Mouse (Mus musculus): ENCODE data around the gene Dexi. TPM values are rescaled to one million over a fixed set of nuclear protein-coding genes. Genes with fewer than 3 reads are reported as not detected.

Gene Dexi
- polyA plus RNA-seq, 1 experiment from 2014 or later = 16.2 TPM

DNA sequence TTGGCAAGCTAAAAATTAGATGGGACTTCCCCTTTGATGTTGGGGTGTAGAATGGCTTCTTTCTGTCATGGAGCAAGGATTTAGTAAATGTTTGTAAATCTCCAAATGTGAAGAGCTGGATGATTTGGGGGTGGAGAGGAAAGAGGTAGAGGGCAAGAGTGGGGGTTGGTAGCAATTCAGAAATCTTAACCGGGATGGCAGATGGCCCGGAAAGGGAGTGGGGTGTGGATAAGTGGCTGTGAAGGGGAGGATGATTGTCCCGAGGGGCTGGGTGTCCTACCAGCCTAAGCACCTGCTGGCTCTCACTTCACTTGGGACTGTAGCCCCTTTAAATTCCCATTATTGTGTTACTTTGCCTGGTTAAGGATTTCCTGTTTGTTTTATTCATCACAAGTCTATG is 4.0 kb upstream of the Dexi start:
- no peaks in the 10 kb centered on the region for H3K9me3 ChIP-seq (ENCODE audit: control insufficient read depth, low read length)
- H3K4me3 ChIP-seq (ENCODE audit: low read length) = no peak overlapping the region
- H3K36me3 ChIP-seq (ENCODE audit: control insufficient read depth, insufficient read depth, low read length) = no peaks in the 10 kb centered on the region
- ATAC-seq (ENCODE audit: low read depth) = no peak
- no peak overlapping the region for H3K27ac ChIP-seq (ENCODE audit: low read length)
- H3K4me1 ChIP-seq (replicated peaks; ENCODE audit: control insufficient read depth, insufficient read depth, low read length) = peaks cover 17% of the 10 kb centered on the region
- WGBS = 37% methylated on average over 3 of the region's 3 CpGs
- H3K9ac ChIP-seq (ENCODE audit: low read length) = no peak overlapping the region
- H3K27me3 ChIP-seq (ENCODE audit: control insufficient read depth, insufficient read depth, low read depth, low read length) = no peaks in the 10 kb centered on the region
- H3K4me2 ChIP-seq (ENCODE audit: low read depth, low read length) = no peak overlapping the region; the same call in 1 of the 2 replicates

- Histone ChIP-seq H3K4me1 (replicated peaks; ENCODE audit: control insufficient read depth, insufficient read depth, low read length) (peaks cover 34% of the 10 kb centered on the region), H3K9me3 (ENCODE audit: control insufficient read depth, low read length) (no peaks in the 10 kb centered on the region), H3K36me3 (ENCODE audit: control insufficient read depth, insufficient read depth, low read length) (no peaks in the 10 kb centered on the region), H3K27me3 (ENCODE audit: control insufficient read depth, insufficient read depth, low read depth, low read length) (no peaks in the 10 kb centered on the region), H3K4me2 (ENCODE audit: low read depth, low read length) (peak within 1 kb of the TSS; percentile 90), H3K4me3 (ENCODE audit: low read length) (peak within 1 kb of the TSS; percentile 89), H3K9ac (ENCODE audit: low read length) (peak within 1 kb of the TSS; percentile 85), H3K27ac (ENCODE audit: low read length) (peak within 1 kb of the TSS; percentile 70)
- ATAC-seq (ENCODE audit: low read depth) = peak; percentile 87
- 0% methylated on average over 58 of the region's 58 CpGs for WGBS
Observed at GRCm38 (mm10) chr16:10544995-10545622, 2.3 kb upstream of the Dexi start, which contains the start of gene Clec16a. Gene Clec16a, plus strand, starts transcription at chr16:10545339.

DNA sequence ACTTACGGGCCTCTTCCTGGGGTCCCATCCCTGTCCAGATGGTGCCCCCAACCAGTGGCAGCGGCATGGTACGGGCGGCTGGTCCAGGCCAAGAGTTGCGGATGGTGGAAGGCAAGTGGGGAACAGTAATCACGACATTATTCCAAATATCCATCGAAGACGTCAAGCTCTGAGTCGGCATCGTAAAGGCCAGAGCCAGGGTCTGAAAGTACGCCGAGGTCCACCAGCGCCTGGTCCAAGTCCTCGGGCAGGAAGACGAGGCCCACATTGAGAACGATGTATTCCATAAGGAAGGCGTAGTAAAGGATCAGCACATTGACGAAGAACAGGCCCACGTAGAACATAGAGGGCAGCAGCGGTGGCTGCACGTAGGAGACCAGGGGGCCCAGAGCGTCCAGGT is 588 bp downstream of the Dexi start:
- Histone ChIP-seq H3K4me3 (ENCODE audit: low read length) (peak overlapping the region; percentile 91), H3K4me2 (ENCODE audit: low read depth, low read length) (peak overlapping the region; percentile 96), H3K36me3 (ENCODE audit: control insufficient read depth, insufficient read depth, low read length) (no peaks in the 10 kb centered on the region), H3K27me3 (ENCODE audit: control insufficient read depth, insufficient read depth, low read depth, low read length) (no peaks in the 10 kb centered on the region), H3K27ac (ENCODE audit: low read length) (peak overlapping the region; percentile 87), H3K9ac (ENCODE audit: low read length) (peak overlapping the region; percentile 92), H3K4me1 (replicated peaks; ENCODE audit: control insufficient read depth, insufficient read depth, low read length) (peaks cover 42% of the 10 kb centered on the region), H3K9me3 (ENCODE audit: control insufficient read depth, low read length) (no peaks in the 10 kb centered on the region)
- under 1% methylated on average over 22 of the region's 22 CpGs for WGBS
- ATAC-seq (ENCODE audit: low read depth) = no peak; the same call in 1 of the 2 replicates

DNA sequence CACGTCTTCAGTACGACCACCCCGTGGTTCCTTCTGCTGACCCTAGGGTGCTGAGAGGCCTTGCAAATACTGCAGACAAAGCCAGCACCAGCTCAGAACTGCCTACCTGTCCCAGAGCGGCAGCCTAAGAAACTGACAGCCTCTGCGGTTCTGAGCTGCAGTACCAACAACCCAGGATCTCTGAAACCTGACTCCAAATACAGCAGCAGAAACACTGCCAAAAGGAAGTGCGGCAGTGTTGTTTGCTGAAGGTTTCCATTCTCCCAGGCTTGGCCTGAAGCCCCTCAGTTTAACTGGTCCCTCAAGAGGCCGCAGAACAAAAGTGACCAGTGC is 1.3 kb downstream of the Dexi start:
- H3K36me3 ChIP-seq (ENCODE audit: control insufficient read depth, insufficient read depth, low read length) = no peaks in the 10 kb centered on the region
- peak overlapping the region; percentile 87 for H3K27ac ChIP-seq (ENCODE audit: low read length)
- H3K4me3 ChIP-seq (ENCODE audit: low read length) = peak overlapping the region; percentile 91
- H3K4me1 ChIP-seq (replicated peaks; ENCODE audit: control insufficient read depth, insufficient read depth, low read length) = peaks cover 38% of the 10 kb centered on the region
- peak overlapping the region; percentile 92 for H3K9ac ChIP-seq (ENCODE audit: low read length)
- no peaks in the 10 kb centered on the region for H3K9me3 ChIP-seq (ENCODE audit: control insufficient read depth, low read length)
- H3K27me3 ChIP-seq (ENCODE audit: control insufficient read depth, insufficient read depth, low read depth, low read length) = no peaks in the 10 kb centered on the region
- WGBS = 5% methylated on average over 7 of the region's 7 CpGs
- peak overlapping the region; percentile 96 for H3K4me2 ChIP-seq (ENCODE audit: low read depth, low read length)
- no peak for ATAC-seq (ENCODE audit: low read depth)

GRCm38 (mm10) chr16:10540763-10541597 is 1.9 kb downstream of the Dexi start:
- no peak for ATAC-seq (ENCODE audit: low read depth)
- H3K4me3 ChIP-seq (ENCODE audit: low read length) = peak overlapping the region; percentile 91
- peak overlapping the region; percentile 92 for H3K9ac ChIP-seq (ENCODE audit: low read length)
- H3K27me3 ChIP-seq (ENCODE audit: control insufficient read depth, insufficient read depth, low read depth, low read length) = no peaks in the 10 kb centered on the region
- 49% methylated on average over 16 of the region's 16 CpGs for WGBS
- H3K9me3 ChIP-seq (ENCODE audit: control insufficient read depth, low read length) = no peaks in the 10 kb centered on the region
- H3K4me2 ChIP-seq (ENCODE audit: low read depth, low read length) = peak overlapping the region; percentile 96
- H3K27ac ChIP-seq (ENCODE audit: low read length) = peak overlapping the region; percentile 87
- peaks cover 1% of the 10 kb centered on the region; the same call in 1 of the 2 replicates for H3K36me3 ChIP-seq (ENCODE audit: control insufficient read depth, insufficient read depth, low read length)
- peaks cover 32% of the 10 kb centered on the region for H3K4me1 ChIP-seq (replicated peaks; ENCODE audit: control insufficient read depth, insufficient read depth, low read length)

GRCm38 (mm10) chr16:10536961-10537360 is 5.9 kb downstream of the Dexi start:
- 68% methylated on average over 3 of the region's 3 CpGs for WGBS
- Histone ChIP-seq H3K27ac (ENCODE audit: low read length) (no peak overlapping the region), H3K9me3 (ENCODE audit: control insufficient read depth, low read length) (no peaks in the 10 kb centered on the region), H3K4me1 (replicated peaks; ENCODE audit: control insufficient read depth, insufficient read depth, low read length) (peaks cover 25% of the 10 kb centered on the region), H3K27me3 (ENCODE audit: control insufficient read depth, insufficient read depth, low read depth, low read length) (no peaks in the 10 kb centered on the region), H3K4me2 (ENCODE audit: low read depth, low read length) (no peak overlapping the region), H3K4me3 (ENCODE audit: low read length) (no peak overlapping the region), H3K9ac (ENCODE audit: low read length) (no peak overlapping the region), H3K36me3 (ENCODE audit: control insufficient read depth, insufficient read depth, low read length) (peaks cover 4% of the 10 kb centered on the region; the same call in 1 of the 2 replicates)
- ATAC-seq (ENCODE audit: low read depth) = no peak

- Histone ChIP-seq H3K36me3 (ENCODE audit: control insufficient read depth, insufficient read depth, low read length) (peaks cover 4% of the 10 kb centered on the region; the same call in 1 of the 2 replicates), H3K27ac (ENCODE audit: low read length) (no peak overlapping the region), H3K4me3 (ENCODE audit: low read length) (no peak overlapping the region), H3K9me3 (ENCODE audit: control insufficient read depth, low read length) (no peaks in the 10 kb centered on the region), H3K4me1 (replicated peaks; ENCODE audit: control insufficient read depth, insufficient read depth, low read length) (peaks cover 20% of the 10 kb centered on the region), H3K27me3 (ENCODE audit: control insufficient read depth, insufficient read depth, low read depth, low read length) (no peaks in the 10 kb centered on the region), H3K9ac (ENCODE audit: low read length) (no peak overlapping the region), H3K4me2 (ENCODE audit: low read depth, low read length) (no peak overlapping the region)
- ATAC-seq (ENCODE audit: low read depth) = no peak
- WGBS = 69% methylated on average over 5 of the region's 5 CpGs
Observed at GRCm38 (mm10) chr16:10536323-10536722, 6.5 kb downstream of the Dexi start.

- 64% methylated on average over 7 of the region's 7 CpGs for WGBS
- Histone ChIP-seq H3K27ac (ENCODE audit: low read length) (no peak overlapping the region), H3K36me3 (ENCODE audit: control insufficient read depth, insufficient read depth, low read length) (peaks cover 13% of the 10 kb centered on the region), H3K27me3 (ENCODE audit: control insufficient read depth, insufficient read depth, low read depth, low read length) (no peaks in the 10 kb centered on the region), H3K4me2 (ENCODE audit: low read depth, low read length) (no peak overlapping the region), H3K4me1 (replicated peaks; ENCODE audit: control insufficient read depth, insufficient read depth, low read length) (peaks cover 3% of the 10 kb centered on the region), H3K9me3 (ENCODE audit: control insufficient read depth, low read length) (no peaks in the 10 kb centered on the region), H3K9ac (ENCODE audit: low read length) (no peak overlapping the region), H3K4me3 (ENCODE audit: low read length) (no peak overlapping the region)
- 0 out of 2 replicates have a peak, but pooled peaks have one; percentile 6 for ATAC-seq (ENCODE audit: low read depth)
Observed at GRCm38 (mm10) chr16:10534567-10534966, 8.3 kb downstream of the Dexi start.

DNA sequence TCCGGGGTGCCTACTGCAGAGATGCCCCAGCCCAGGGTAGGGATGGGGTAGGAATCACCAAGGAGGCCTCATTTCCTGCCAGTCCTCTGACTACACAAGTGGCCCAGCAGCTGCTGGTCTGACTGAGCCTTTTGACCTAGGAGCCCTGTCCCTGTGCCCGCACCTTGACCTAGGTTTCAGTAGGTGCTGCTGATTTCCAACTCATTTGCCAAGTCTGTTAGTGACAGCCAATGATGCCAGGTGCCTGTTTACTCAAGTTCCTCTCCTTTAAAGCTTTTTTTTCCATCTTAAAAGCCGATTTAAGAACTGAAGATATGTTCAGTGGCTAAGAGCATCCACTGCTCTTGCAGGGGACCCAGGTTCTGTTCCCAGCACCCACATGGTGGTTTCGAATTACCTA is 9.1 kb downstream of the Dexi start:
- no peak overlapping the region for H3K4me2 ChIP-seq (ENCODE audit: low read depth, low read length)
- H3K9me3 ChIP-seq (ENCODE audit: control insufficient read depth, low read length) = no peaks in the 10 kb centered on the region
- no peak overlapping the region for H3K9ac ChIP-seq (ENCODE audit: low read length)
- 89% methylated on average over 4 of the region's 4 CpGs for WGBS
- no peak overlapping the region for H3K27ac ChIP-seq (ENCODE audit: low read length)
- H3K4me3 ChIP-seq (ENCODE audit: low read length) = no peak overlapping the region
- no peaks in the 10 kb centered on the region for H3K27me3 ChIP-seq (ENCODE audit: control insufficient read depth, insufficient read depth, low read depth, low read length)
- H3K36me3 ChIP-seq (ENCODE audit: control insufficient read depth, insufficient read depth, low read length) = peaks cover 16% of the 10 kb centered on the region
- no peaks in the 10 kb centered on the region for H3K4me1 ChIP-seq (replicated peaks; ENCODE audit: control insufficient read depth, insufficient read depth, low read length)
- ATAC-seq (ENCODE audit: low read depth) = no peak

Measured in lung, embryonic 16.5 days (tissue).